Mouse (Mus musculus) limb, embryonic 12.5 days (tissue): ENCODE measurements at regions not wholly inside any gene's neighbourhood (a gene's known extent, or its start where the extent isn't known, plus 50 kb on each side); places are given as distances from the start of the nearest gene placed in this dataset.

Experiments used
- ATAC-seq: fragments of 200-750 bp; cut with Nextera tagmentation; 2 replicates; pipeline ENCODE4 v1.8.0; 2017; ENCODE audit warnings: low read depth, moderate TSS enrichment; ENCODE audit not compliant: insufficient number of reproducible peaks, insufficient read depth, low FRiP score, low TSS enrichment
- H3K27ac ChIP-seq: fragments of 300-500 bp; sonication (generic); 2 replicates; pipeline ENCODE4 v1.5.1; 2016; ENCODE audit warnings: mild to moderate bottlenecking, moderate library complexity
- H3K27me3 ChIP-seq: fragments of 300-500 bp; sonication (generic); 2 replicates; pipeline ENCODE4 v1.6.1; 2016; ENCODE audit warnings: mild to moderate bottlenecking, moderate library complexity
- H3K36me3 ChIP-seq: fragments of 300-500 bp; sonication (generic); 2 replicates; pipeline ENCODE4 v1.6.1; 2016; ENCODE audit warnings: mild to moderate bottlenecking, moderate library complexity
- H3K4me1 ChIP-seq: fragments of 300-500 bp; sonication (generic); replicated peaks from 2 replicates; pipeline ENCODE4 v1.6.1; 2016
- H3K4me2 ChIP-seq: fragments of 300-500 bp; sonication (generic); 2 replicates; pipeline ENCODE4 v1.6.1; 2016; ENCODE audit warnings: mild to moderate bottlenecking, moderate library complexity
- H3K4me3 ChIP-seq: fragments of 300-500 bp; sonication (generic); replicated peaks from 2 replicates; pipeline ENCODE4 v1.5.1; 2016; ENCODE audit warnings: mild to moderate bottlenecking
- H3K9ac ChIP-seq: fragments of 300-500 bp; sonication (generic); replicated peaks from 2 replicates; pipeline ENCODE4 v1.6.1; 2016; ENCODE audit warnings: mild to moderate bottlenecking, moderate library complexity
- H3K9me3 ChIP-seq: fragments of 300-500 bp; sonication (generic); 2 replicates; pipeline ENCODE4 v1.6.1; 2016; ENCODE audit warnings: mild to moderate bottlenecking, moderate library complexity
- WGBS: fragments of 180-500 bp; shearing (Covaris S2); methylation state at CpG from one replicate; pipeline ENCODE4 v1.1.7; 2016; 5-methylcytosine and 5-hydroxymethylcytosine counted together

- no peaks in the 10 kb centered on the region for H3K27me3 ChIP-seq
- no peaks in the 10 kb centered on the region for H3K9me3 ChIP-seq
- no peak overlapping the region for H3K4me2 ChIP-seq
- H3K4me3 ChIP-seq, result no peak overlapping the region
- ATAC-seq, result no peak
- no peaks in the 10 kb centered on the region for H3K36me3 ChIP-seq
- H3K4me1 ChIP-seq, result no peaks in the 10 kb centered on the region
- 82% methylated on average over 2 of the region's 2 CpGs for WGBS
- no peak overlapping the region for H3K9ac ChIP-seq
- no peak overlapping the region for H3K27ac ChIP-seq
These were observed 411.9 kb upstream of the Gm765 start for GRCm38 (mm10) chr6:98754487-98754886.

DNA sequence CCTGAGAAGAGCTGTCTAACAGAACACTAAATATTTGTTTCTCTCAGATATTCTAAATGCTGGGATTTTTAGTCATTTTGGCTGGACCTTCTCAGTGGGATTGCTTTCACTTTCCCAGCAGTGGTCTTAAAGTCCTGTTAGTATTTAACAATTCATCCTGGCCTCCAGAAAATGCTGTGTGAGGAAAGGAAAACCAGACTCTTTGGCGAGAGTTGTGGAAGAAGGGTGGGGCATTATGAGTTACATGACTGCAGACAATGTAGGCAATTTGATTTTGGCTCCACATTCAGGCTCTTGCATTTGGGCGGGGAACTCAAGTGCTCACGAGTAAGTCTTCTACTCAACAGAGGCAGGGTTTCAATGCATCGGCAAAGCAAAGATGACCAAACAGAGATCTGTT, 406.1 kb upstream of the Gm765 start:
- no peak for ATAC-seq
- Histone ChIP-seq H3K4me2 (no peak overlapping the region), H3K4me3 (no peak overlapping the region), H3K4me1 (peaks cover 11% of the 10 kb centered on the region), H3K9me3 (no peaks in the 10 kb centered on the region), H3K27me3 (no peaks in the 10 kb centered on the region), H3K9ac (no peak overlapping the region), H3K36me3 (no peaks in the 10 kb centered on the region), H3K27ac (no peak overlapping the region)
- WGBS, result 79% methylated on average over 4 of the region's 4 CpGs

- Histone ChIP-seq H3K27me3 (no peaks in the 10 kb centered on the region), H3K36me3 (no peaks in the 10 kb centered on the region), H3K4me2 (no peak overlapping the region), H3K4me3 (no peak overlapping the region), H3K9ac (no peak overlapping the region), H3K9me3 (no peaks in the 10 kb centered on the region), H3K4me1 (peaks cover 13% of the 10 kb centered on the region), H3K27ac (no peak overlapping the region)
- no peak for ATAC-seq
- 75% methylated on average over 8 of the region's 8 CpGs for WGBS
These were observed 404.4 kb upstream of the Gm765 start for GRCm38 (mm10) chr6:98746976-98747375.

GRCm38 (mm10) chr6:98740447-98740846, 397.9 kb upstream of the Gm765 start:
- Histone ChIP-seq H3K27ac (no peak overlapping the region), H3K9ac (no peak overlapping the region), H3K27me3 (no peaks in the 10 kb centered on the region), H3K9me3 (no peaks in the 10 kb centered on the region), H3K36me3 (no peaks in the 10 kb centered on the region), H3K4me2 (no peak overlapping the region), H3K4me1 (peaks cover 16% of the 10 kb centered on the region), H3K4me3 (no peak overlapping the region)
- WGBS, result 88% methylated on average over 2 of the region's 2 CpGs
- ATAC-seq, result no peak

GRCm38 (mm10) chr6:98731010-98731530, 388.5 kb upstream of the Gm765 start:
- Histone ChIP-seq H3K9ac (no peak overlapping the region), H3K4me3 (no peak overlapping the region), H3K4me2 (no peak overlapping the region), H3K27me3 (no peaks in the 10 kb centered on the region), H3K36me3 (no peaks in the 10 kb centered on the region), H3K27ac (no peak overlapping the region), H3K4me1 (0 out of 2 replicates have a peak, but pooled peaks cover 3% of the 10 kb centered on the region), H3K9me3 (no peaks in the 10 kb centered on the region)
- ATAC-seq, result no peak

DNA sequence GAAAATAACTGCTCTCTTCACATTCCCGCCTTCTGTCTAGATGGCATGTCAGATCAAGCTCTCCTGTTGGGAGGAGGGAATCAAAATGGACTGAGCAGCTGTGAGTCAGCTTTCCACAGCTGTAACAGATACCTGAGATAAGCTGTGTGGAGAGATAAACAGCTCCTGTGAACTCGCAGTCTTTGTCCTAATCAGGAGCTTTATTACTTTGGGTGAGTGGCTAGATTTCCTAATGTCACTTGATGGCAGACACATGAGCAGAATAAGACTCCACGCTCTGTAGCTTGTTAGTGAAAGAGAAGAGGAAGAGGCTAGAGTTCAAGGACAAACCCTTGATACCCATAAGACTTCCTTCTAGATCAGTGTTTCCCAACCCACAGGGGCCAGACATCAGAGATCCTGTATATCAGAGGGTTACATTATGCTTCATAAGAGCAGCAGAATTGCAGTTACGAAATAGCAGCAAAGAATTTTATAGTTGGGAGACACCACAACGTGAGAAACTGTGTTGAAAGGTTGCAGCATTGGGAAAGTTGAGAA, 384.1 kb upstream of the Gm765 start:
- no peaks in the 10 kb centered on the region for H3K27me3 ChIP-seq
- no peaks in the 10 kb centered on the region for H3K36me3 ChIP-seq
- no peak overlapping the region for H3K27ac ChIP-seq
- WGBS, result 68% methylated on average over 5 of the region's 5 CpGs
- H3K4me2 ChIP-seq, result no peak overlapping the region
- no peaks in the 10 kb centered on the region for H3K4me1 ChIP-seq
- no peak overlapping the region for H3K9ac ChIP-seq
- no peak overlapping the region for H3K4me3 ChIP-seq
- H3K9me3 ChIP-seq, result no peaks in the 10 kb centered on the region
- no peak for ATAC-seq

DNA sequence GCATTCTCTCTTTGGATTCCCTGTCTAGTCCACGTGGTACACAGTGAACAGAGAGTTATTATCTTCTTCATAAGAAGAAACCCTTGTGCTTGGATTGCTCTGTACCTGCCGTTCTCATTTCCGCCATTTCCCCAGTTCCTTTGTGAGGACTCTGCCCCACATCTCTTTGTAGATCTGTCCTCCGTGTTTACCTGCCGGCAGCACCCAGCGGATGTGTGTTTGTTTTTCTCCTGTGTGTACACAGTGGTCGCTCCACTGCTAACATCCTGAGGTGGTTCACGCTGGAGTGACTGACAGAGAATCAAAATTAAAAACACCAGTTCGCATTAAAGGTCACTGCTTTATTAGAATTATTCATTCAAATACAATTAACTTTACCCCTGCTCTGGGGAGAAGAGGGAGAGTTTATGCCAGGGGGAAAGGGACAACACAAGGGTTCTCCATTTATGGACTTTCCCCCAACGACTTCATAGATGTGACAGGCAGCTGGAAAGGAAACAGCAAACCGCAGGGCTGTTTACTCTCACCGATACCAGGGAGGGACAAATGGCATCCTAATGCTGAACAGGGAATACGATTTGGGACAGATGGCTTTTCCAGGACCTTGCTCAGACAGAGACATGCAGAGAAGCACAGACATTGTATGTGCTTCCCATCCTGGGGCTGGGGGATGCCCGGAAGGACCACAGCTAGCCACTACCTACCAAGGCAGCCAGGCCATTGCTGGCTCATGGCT, 362.5 kb upstream of the Gm765 start:
- no peak overlapping the region for H3K27ac ChIP-seq
- H3K36me3 ChIP-seq, result no peaks in the 10 kb centered on the region
- no peak for ATAC-seq

GRCm38 (mm10) chr6:98697571-98697970, 355.0 kb upstream of the Gm765 start:
- no peak overlapping the region for H3K4me2 ChIP-seq
- H3K27me3 ChIP-seq, result no peaks in the 10 kb centered on the region
- H3K9me3 ChIP-seq, result no peaks in the 10 kb centered on the region
- H3K9ac ChIP-seq, result no peak overlapping the region
- H3K4me1 ChIP-seq, result peaks cover 11% of the 10 kb centered on the region; the same call in 1 of the 2 replicates
- ATAC-seq, result no peak
- no peak overlapping the region for H3K27ac ChIP-seq
- 70% methylated on average over 7 of the region's 7 CpGs for WGBS
- no peak overlapping the region for H3K4me3 ChIP-seq
- no peaks in the 10 kb centered on the region for H3K36me3 ChIP-seq

More for the DNA sequence above, 362.5 kb upstream of the Gm765 start:
- Histone ChIP-seq H3K4me1 (no peaks in the 10 kb centered on the region), H3K9ac (no peak overlapping the region), H3K4me3 (no peak overlapping the region), H3K9me3 (no peaks in the 10 kb centered on the region), H3K27me3 (no peaks in the 10 kb centered on the region), H3K4me2 (no peak overlapping the region)
- 63% methylated on average over 14 of the region's 14 CpGs for WGBS

DNA sequence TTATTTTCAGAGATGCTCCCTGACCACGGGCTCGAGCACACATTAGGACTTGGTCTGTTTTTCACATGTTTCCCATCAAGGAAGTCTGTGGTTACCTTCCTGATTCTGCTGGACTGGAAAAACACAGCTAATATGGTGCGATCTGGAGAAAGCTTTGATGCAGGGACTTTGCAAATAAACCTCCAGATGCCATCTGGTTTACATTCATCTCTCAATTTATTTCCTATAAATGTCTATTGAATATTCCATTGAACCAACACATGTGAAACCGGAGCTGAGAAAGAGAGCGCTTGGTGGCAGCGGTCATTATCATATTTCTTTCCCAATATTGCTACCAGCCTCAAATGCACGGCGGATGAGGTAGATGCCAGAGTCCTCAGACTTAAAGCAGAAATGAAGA, 350.9 kb upstream of the Gm765 start:
- WGBS, result 15% methylated on average over 8 of the region's 8 CpGs
- Histone ChIP-seq H3K4me2 (peak overlapping the region; percentile 15; the same call in 1 of the 2 replicates), H3K9ac (no peak overlapping the region), H3K4me1 (peaks cover 18% of the 10 kb centered on the region), H3K27ac (peak overlapping the region; percentile 62; the same call in 1 of the 2 replicates), H3K9me3 (no peaks in the 10 kb centered on the region), H3K36me3 (no peaks in the 10 kb centered on the region), H3K27me3 (no peaks in the 10 kb centered on the region), H3K4me3 (no peak overlapping the region)
- no peak for ATAC-seq

DNA sequence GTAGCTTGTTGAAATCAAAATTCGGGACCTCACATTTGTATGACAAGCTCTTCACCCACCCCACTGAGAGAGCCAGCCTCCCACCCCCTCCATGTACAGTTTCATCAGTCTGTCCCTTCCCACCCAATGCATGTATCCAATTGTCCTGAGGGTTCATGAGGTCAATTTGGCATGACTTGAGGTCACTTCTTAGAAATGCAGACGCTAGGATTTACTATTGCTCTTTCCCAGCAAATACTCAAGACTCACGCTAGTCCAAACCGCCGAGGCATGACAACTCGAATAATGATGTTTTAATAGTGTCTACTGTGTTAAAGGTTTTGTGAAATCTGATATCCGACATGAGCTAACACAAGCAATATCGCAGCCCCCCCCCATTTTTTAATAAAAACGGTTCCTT, 347.6 kb upstream of the Gm765 start:
- H3K36me3 ChIP-seq, result no peaks in the 10 kb centered on the region
- no peaks in the 10 kb centered on the region for H3K27me3 ChIP-seq
- no peak overlapping the region for H3K9ac ChIP-seq
- H3K27ac ChIP-seq, result no peak overlapping the region
- no peaks in the 10 kb centered on the region for H3K9me3 ChIP-seq
- H3K4me1 ChIP-seq, result peaks cover 28% of the 10 kb centered on the region
- ATAC-seq, result no peak
- no peak overlapping the region for H3K4me3 ChIP-seq
- H3K4me2 ChIP-seq, result no peak overlapping the region
- WGBS, result 74% methylated on average over 9 of the region's 9 CpGs

DNA sequence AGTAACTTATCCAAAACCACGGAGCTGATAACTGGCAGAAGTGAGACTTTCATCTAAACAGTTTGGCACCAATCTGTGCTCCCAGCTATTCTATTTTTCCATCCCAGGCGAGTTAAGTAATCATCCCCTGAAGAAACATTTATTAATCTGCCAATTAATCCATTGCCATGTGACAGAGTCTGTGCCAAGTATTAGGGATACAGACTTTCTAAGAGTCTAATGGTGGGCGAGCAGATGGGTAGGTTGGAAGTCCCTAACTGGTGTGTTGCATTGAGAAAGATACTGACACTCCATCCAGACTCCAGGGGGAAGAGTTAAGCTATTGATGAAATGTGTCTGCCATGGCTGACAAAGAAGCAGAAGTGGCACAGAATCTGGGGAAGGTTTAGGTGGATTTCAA, 346.8 kb upstream of the Gm765 start:
- Histone ChIP-seq H3K27me3 (no peaks in the 10 kb centered on the region), H3K4me1 (peaks cover 33% of the 10 kb centered on the region), H3K36me3 (no peaks in the 10 kb centered on the region), H3K9me3 (no peaks in the 10 kb centered on the region), H3K27ac (no peak overlapping the region), H3K4me3 (no peak overlapping the region), H3K4me2 (no peak overlapping the region), H3K9ac (no peak overlapping the region)
- no peak for ATAC-seq
- WGBS, result 85% methylated on average over 3 of the region's 3 CpGs

GRCm38 (mm10) chr6:98688624-98689023, 346.1 kb upstream of the Gm765 start:
- H3K27ac ChIP-seq, result no peak overlapping the region
- H3K4me1 ChIP-seq, result peaks cover 34% of the 10 kb centered on the region
- H3K4me3 ChIP-seq, result no peak overlapping the region
- H3K9me3 ChIP-seq, result no peaks in the 10 kb centered on the region
- no peak for ATAC-seq
- H3K36me3 ChIP-seq, result no peaks in the 10 kb centered on the region
- no peaks in the 10 kb centered on the region for H3K27me3 ChIP-seq
- H3K4me2 ChIP-seq, result no peak overlapping the region
- H3K9ac ChIP-seq, result no peak overlapping the region
- WGBS, result 85% methylated on average over 2 of the region's 2 CpGs
